8 mouse cellular contexts compared by ENCODE assay signal in the genomic region with DNA sequence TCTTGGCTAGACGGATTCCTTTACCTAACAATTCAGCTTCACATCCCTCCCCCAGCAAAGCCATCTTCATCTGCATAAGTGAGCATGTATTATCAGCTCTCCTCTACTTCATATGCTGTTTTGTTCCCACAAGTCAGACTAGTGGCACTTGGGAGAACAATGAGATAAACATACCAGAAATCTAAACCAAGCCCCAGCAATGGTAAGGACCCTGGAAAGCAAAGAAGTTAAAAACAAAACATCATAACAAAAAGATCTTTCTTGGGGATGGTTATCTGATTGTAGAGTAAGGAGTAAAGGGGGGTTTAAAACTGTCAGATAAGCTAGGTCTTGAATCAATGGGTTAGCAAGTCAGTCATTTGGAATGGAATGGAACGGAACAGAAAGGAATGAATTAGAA. TPM values are rescaled to one million over a fixed set of nuclear protein-coding genes. Genes with fewer than 3 reads are reported as not detected.
A peak's percentile ranks its signal among the peaks of the same experiment; 100 is the strongest.
DNase-seq lines count a peak whose midpoint lies in the region; ATAC-seq and TF ChIP-seq lines count a peak whose summit lies in the region.

No protein-coding gene starts in this region.

- peak overlapping the region; percentile 84 for H3K4me2 ChIP-seq in heart, embryonic 16.5 days (ENCODE audit: low read depth, low read length)
- H3K4me2 ChIP-seq in forebrain, embryonic 16.5 days (ENCODE audit: low read length), result peak overlapping the region; percentile 82

- peak overlapping the region; percentile 92 for H3K9ac ChIP-seq in heart, embryonic 16.5 days (ENCODE audit: low read length)
- peak overlapping the region; percentile 87 for H3K9ac ChIP-seq in MEL (ENCODE audit: control insufficient read depth, low read depth, low read length, poor library complexity, severe bottlenecking)
- peak overlapping the region; percentile 99 for H3K9ac ChIP-seq in forebrain, embryonic 16.5 days (replicated peaks; ENCODE audit: low read depth, low read length)

- H3K27ac ChIP-seq in heart, embryonic 16.5 days (ENCODE audit: low read length), result no peak overlapping the region
- H3K27ac ChIP-seq in MEL (ENCODE audit: control insufficient read depth, low read depth, low read length) (no peak overlapping the region), macrophage (no peak overlapping the region)
- H3K27ac ChIP-seq in forebrain, embryonic 16.5 days (ENCODE audit: low read length), result peak overlapping the region; percentile 88

- no peak; a peak in 1 of 4 replicates for TF ChIP-seq EP300 in MEL (IDR thresholded peaks at IDR 0.05; ENCODE audit: low read depth in 1 of 2, low read length in 2 of 2)

- TF ChIP-seq CTCF in MEL (IDR thresholded peaks at IDR 0.05 in 2 of 3, conservative IDR thresholded peaks at IDR 0.05 in 1 of 3; ENCODE audit: control insufficient read depth in 1 of 3, insufficient read depth in 1 of 3, low read depth in 2 of 3, low read length in 3 of 3, poor library complexity in 1 of 3, severe bottlenecking in 1 of 3), result no peak

- TF ChIP-seq POLR2A in MEL (IDR thresholded peaks at IDR 0.05; ENCODE audit: control insufficient read depth in 1 of 2, insufficient read depth in 1 of 2, low read depth in 1 of 2, low read length in 2 of 2, poor library complexity in 1 of 2), result no peak

- no peak for ATAC-seq in heart, embryonic 16.5 days (replicated peaks; ENCODE audit: extremely low read depth, insufficient read depth, low FRiP score)
- ATAC-seq in forebrain, embryonic 16.5 days, result no peak

- no peaks in the 10 kb centered on the region for H3K27me3 ChIP-seq in heart, embryonic 16.5 days (ENCODE audit: control insufficient read depth, insufficient read depth, low read length)
- H3K27me3 ChIP-seq in MEL (ENCODE audit: control insufficient read depth in 1 of 2, insufficient read depth in 2 of 2, low read length in 2 of 2), result no peaks in the 10 kb centered on the region
- no peaks in the 10 kb centered on the region for H3K27me3 ChIP-seq in forebrain, embryonic 16.5 days (replicated peaks; ENCODE audit: control insufficient read depth, insufficient read depth, low read length)

- H3K4me3 ChIP-seq in heart, embryonic 16.5 days (ENCODE audit: low read length), result peak overlapping the region; percentile 81
- H3K4me3 ChIP-seq in MEL (ENCODE audit: control insufficient read depth in 1 of 2, insufficient read depth in 1 of 2, low read depth in 2 of 2, low read length in 2 of 2) (peak overlapping the region; percentile 50 to 83), macrophage (ENCODE audit: inconsistent target) (peak overlapping the region; percentile 66)
- peak overlapping the region; percentile 94 for H3K4me3 ChIP-seq in forebrain, embryonic 16.5 days (replicated peaks; ENCODE audit: low read length)

- H3K36me3 ChIP-seq in heart, embryonic 16.5 days (ENCODE audit: control insufficient read depth, insufficient read depth), result no peaks in the 10 kb centered on the region
- H3K36me3 ChIP-seq in MEL (ENCODE audit: control insufficient read depth in 1 of 2, insufficient read depth in 2 of 2, low read length in 2 of 2) (peaks cover 0 to 6% of the 10 kb centered on the region in 2 experiments; a peak in 2 of 4 replicates), macrophage (ENCODE audit: inconsistent target) (no peaks in the 10 kb centered on the region)
- H3K36me3 ChIP-seq in forebrain, embryonic 16.5 days (ENCODE audit: control insufficient read depth, insufficient read depth), result no peaks in the 10 kb centered on the region

- H3K4me1 ChIP-seq in heart, embryonic 16.5 days (ENCODE audit: control insufficient read depth, insufficient read depth, low read length), result peaks cover 7% of the 10 kb centered on the region
- H3K4me1 ChIP-seq in MEL (ENCODE audit: control insufficient read depth in 1 of 2, insufficient read depth in 2 of 2, low read length in 2 of 2), result peaks cover 0 to 2% of the 10 kb centered on the region in 2 experiments; a peak in 1 of 4 replicates
- H3K4me1 ChIP-seq in forebrain, embryonic 16.5 days (replicated peaks; ENCODE audit: control insufficient read depth, insufficient read depth, low read length), result peaks cover 16% of the 10 kb centered on the region

- no peak for DNase-seq in heart, adult 9 months (ENCODE audit: low spot score in 2 of 2)
- DNase-seq in MEL (ENCODE audit: low read depth, low spot score), result peak; percentile 57
- no peak for DNase-seq in cerebellum, postnatal 36 days
- no peak for DNase-seq in adrenal gland, postnatal 10 days
- no peak for DNase-seq in frontal cortex, postnatal 14 days (ENCODE audit: low spot score in 2 of 2)

- no peak for TF ChIP-seq RAD21 in MEL (IDR thresholded peaks at IDR 0.05; ENCODE audit: low read depth, low read length)

- no peaks in the 10 kb centered on the region for H3K9me3 ChIP-seq in heart, embryonic 16.5 days (replicated peaks; ENCODE audit: control insufficient read depth, low read length)
- H3K9me3 ChIP-seq in MEL (replicated peaks; ENCODE audit: insufficient read depth, low read length), result no peaks in the 10 kb centered on the region
- no peaks in the 10 kb centered on the region for H3K9me3 ChIP-seq in forebrain, embryonic 16.5 days (ENCODE audit: control insufficient read depth, low read length)

- WGBS in heart, embryonic 16.5 days, result 20% methylated on average over 2 of the region's 2 CpGs
- WGBS in forebrain, embryonic 16.5 days, result 4% methylated on average over 2 of the region's 2 CpGs
- 65% methylated on average over 2 of the region's 2 CpGs for whole genome bisulfite sequencing in macrophage (ENCODE audit: missing documents)

- peaks cover 2% of the 10 kb centered on the region; the same call in 1 of the 2 replicates for H3K79me2 ChIP-seq in MEL (ENCODE audit: control insufficient read depth, insufficient read depth, low read length, poor library complexity)
- H3K79me2 ChIP-seq in macrophage (ENCODE audit: inconsistent target), result no peaks in the 10 kb centered on the region

RNA-seq across cellular contexts. Expression of a gene that starts 0.9 kb away (rescaled TPM):
- 42.2 and 46.9 TPM in 2 replicates for polyA plus RNA-seq in heart, embryonic 16.5 days (2015; fragmentation: Nextera tagmentation; extraction: Ambion mirVana)
- total RNA-seq in MEL (2012; rRNA removed), result 14.8 and 15.3 TPM in 2 replicates
- polyA plus RNA-seq in MEL (2012; ENCODE audit: insufficient read depth in 1 of 2, insufficient read length in 2 of 2, low read depth in 1 of 2, low replicate concordance in 2 of 2, missing spikeins in 1 of 2) (10 to 100 TPM in 1 of 2 experiments, not detected in 1; 29.7 TPM), macrophage (2018) (15.5 to 20.8 TPM (median 19.7 TPM) in 3 replicates)
- polyA plus RNA-seq in forebrain, embryonic 16.5 days (2015; fragmentation: Nextera tagmentation; extraction: Ambion mirVana), result 151 and 156 TPM in 2 replicates
- total RNA-seq in macrophage (2018; cell fraction: chromatin; rRNA removed), result 10 to 100 TPM in 22 of 26 experiments, 1 to 10 TPM in 4; 6.0 to 36.5 (median 22.8) TPM
- total RNA-seq in macrophage (2018; cell fraction: cytosol; rRNA removed), result 10 to 100 TPM; 14.2 to 36.9 (median 23.3) TPM
- 10 to 100 TPM in 24 of 26 experiments, 1 to 10 TPM in 2; 6.4 to 41.8 (median 26.3) TPM for total RNA-seq in macrophage (2018; cell fraction: nucleus; rRNA removed)
- total RNA-seq in adrenal gland, postnatal 10 days (2021), result 10 to 100 TPM; 43.9 to 49.0 TPM

RNA-seq across cellular contexts. Expression of a gene that starts 15.4 kb away (rescaled TPM):
- 4.3 and 5.9 TPM in 2 replicates for polyA plus RNA-seq in heart, embryonic 16.5 days (2015; fragmentation: Nextera tagmentation; extraction: Ambion mirVana)
- 0.62 and 0.69 TPM in 2 replicates for total RNA-seq in MEL (2012; rRNA removed)
- polyA plus RNA-seq in MEL (2012; ENCODE audit: insufficient read depth in 1 of 2, insufficient read length in 2 of 2, low read depth in 1 of 2, low replicate concordance in 2 of 2, missing spikeins in 1 of 2) (1 to 10 TPM in 1 of 2 experiments, not detected in 1; 6.2 TPM), macrophage (2018) (0.43 to 1.8 TPM in 2 of 3 replicates, not detected in the other)
- 22.9 and 33.2 TPM in 2 replicates for polyA plus RNA-seq in forebrain, embryonic 16.5 days (2015; fragmentation: Nextera tagmentation; extraction: Ambion mirVana)
- not detected for total RNA-seq in macrophage (2018; cell fraction: chromatin; rRNA removed)
- total RNA-seq in macrophage (2018; cell fraction: cytosol; rRNA removed), result 1 to 10 TPM in 13 of 26 experiments, under 1 TPM in 12, not detected in 1; 0.25 to 2.4 (median 1.1) TPM
- 1 to 10 TPM in 4 of 26 experiments, not detected in 22; 1.2 to 1.6 (median 1.3) TPM for total RNA-seq in macrophage (2018; cell fraction: nucleus; rRNA removed)
- total RNA-seq in adrenal gland, postnatal 10 days (2021), result 1 to 10 TPM; 8.0 to 9.5 TPM

RNA-seq across cellular contexts. Expression of a gene that starts 19.8 kb away (rescaled TPM):
- 311 and 314 TPM in 2 replicates for polyA plus RNA-seq in heart, embryonic 16.5 days (2015; fragmentation: Nextera tagmentation; extraction: Ambion mirVana)
- total RNA-seq in MEL (2012; rRNA removed), result 56.2 and 68.9 TPM in 2 replicates
- polyA plus RNA-seq in MEL (2012; ENCODE audit: insufficient read depth in 1 of 2, insufficient read length in 2 of 2, low read depth in 1 of 2, low replicate concordance in 2 of 2, missing spikeins in 1 of 2) (100 to 1,000 TPM; 505 to 988 TPM), macrophage (2018) (101 to 166 TPM (median 130 TPM) in 3 replicates)
- polyA plus RNA-seq in forebrain, embryonic 16.5 days (2015; fragmentation: Nextera tagmentation; extraction: Ambion mirVana), result 435 and 505 TPM in 2 replicates
- total RNA-seq in macrophage (2018; cell fraction: chromatin; rRNA removed), result 1,000 to 10,000 TPM; 1,122 to 2,103 (median 1,620) TPM
- total RNA-seq in macrophage (2018; cell fraction: cytosol; rRNA removed), result 100 to 1,000 TPM; 110 to 223 (median 170) TPM
- total RNA-seq in macrophage (2018; cell fraction: nucleus; rRNA removed), result 1,000 to 10,000 TPM in 3 of 26 experiments, 100 to 1,000 TPM in 23; 508 to 1,461 (median 732) TPM
- total RNA-seq in adrenal gland, postnatal 10 days (2021), result 100 to 1,000 TPM; 365 to 601 TPM

RNA-seq across cellular contexts. Expression of a gene that starts 24.9 kb away (rescaled TPM):
- polyA plus RNA-seq in heart, embryonic 16.5 days (2015; fragmentation: Nextera tagmentation; extraction: Ambion mirVana), result 1.8 and 3.7 TPM in 2 replicates
- total RNA-seq in MEL (2012; rRNA removed), result 0.10 TPM in 1 of 2 replicates, not detected in the other
- polyA plus RNA-seq in MEL (2012; ENCODE audit: insufficient read depth in 1 of 2, insufficient read length in 2 of 2, low read depth in 1 of 2, low replicate concordance in 2 of 2, missing spikeins in 1 of 2) (under 1 TPM in 1 of 2 experiments, not detected in 1; 0.11 TPM), macrophage (2018) (not detected in 3 replicates)
- polyA plus RNA-seq in forebrain, embryonic 16.5 days (2015; fragmentation: Nextera tagmentation; extraction: Ambion mirVana), result 0.41 and 1.0 TPM in 2 replicates
- not detected for total RNA-seq in macrophage (2018; cell fraction: chromatin; rRNA removed)
- total RNA-seq in macrophage (2018; cell fraction: cytosol; rRNA removed), result not detected
- not detected for total RNA-seq in macrophage (2018; cell fraction: nucleus; rRNA removed)
- total RNA-seq in adrenal gland, postnatal 10 days (2021), result not detected

RNA-seq across cellular contexts. Expression of a gene that starts 29.8 kb away (rescaled TPM):
- polyA plus RNA-seq in heart, embryonic 16.5 days (2015; fragmentation: Nextera tagmentation; extraction: Ambion mirVana), result 16.8 and 19.8 TPM in 2 replicates
- 5.2 and 6.5 TPM in 2 replicates for total RNA-seq in MEL (2012; rRNA removed)
- 10 to 100 TPM in 1 of 2 experiments, not detected in 1; 10.7 TPM for polyA plus RNA-seq in MEL (2012; ENCODE audit: insufficient read depth in 1 of 2, insufficient read length in 2 of 2, low read depth in 1 of 2, low replicate concordance in 2 of 2, missing spikeins in 1 of 2)
- polyA plus RNA-seq in forebrain, embryonic 16.5 days (2015; fragmentation: Nextera tagmentation; extraction: Ambion mirVana), result 40.8 and 45.6 TPM in 2 replicates
- 1 to 10 TPM in 11 of 26 experiments, under 1 TPM in 10, not detected in 5; 0.31 to 2.7 (median 1.1) TPM for total RNA-seq in macrophage (2018; cell fraction: chromatin; rRNA removed)
- 10 to 100 TPM in 5 of 26 experiments, 1 to 10 TPM in 21; 4.3 to 15.4 (median 6.9) TPM for total RNA-seq in macrophage (2018; cell fraction: cytosol; rRNA removed)
- total RNA-seq in macrophage (2018; cell fraction: nucleus; rRNA removed), result 10 to 100 TPM in 1 of 26 experiments, 1 to 10 TPM in 25; 1.1 to 10.5 (median 3.6) TPM
- polyA plus RNA-seq in macrophage (2018), result 6.4 to 12.8 TPM (median 6.5 TPM) in 3 replicates
- 10 to 100 TPM; 12.6 to 14.9 TPM for total RNA-seq in adrenal gland, postnatal 10 days (2021)
